Mouse (Mus musculus): ENCODE measurements at regions not wholly inside any gene's neighbourhood (a gene's known extent, or its start where the extent isn't known, plus 50 kb on each side); places are given as distances from the start of the nearest gene placed in this dataset.

DNA sequence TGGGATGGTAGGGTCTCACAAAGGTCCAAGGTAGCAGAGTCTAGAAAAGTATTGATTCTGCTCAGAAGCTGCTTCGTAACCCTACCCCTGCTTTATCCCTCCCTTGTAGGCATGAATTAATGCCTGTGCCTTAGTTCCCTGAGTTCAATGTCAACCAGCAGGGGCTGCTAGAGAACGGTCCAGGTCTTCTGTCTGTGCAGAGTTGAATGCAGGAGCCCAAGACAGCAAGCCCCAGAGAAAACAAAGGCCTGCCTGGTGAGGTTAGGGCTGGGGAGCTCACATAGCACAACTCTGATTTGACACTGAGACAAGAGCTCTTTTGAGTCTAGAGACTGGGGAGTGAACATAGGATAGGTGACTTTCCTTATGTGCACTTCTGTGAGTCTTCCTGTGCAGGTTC, 56.6 kb downstream of the Olig3 start:
- no peak overlapping the region for H3K4me2 ChIP-seq (ENCODE audit: low read depth, low read length)
- no peak for ATAC-seq (ENCODE audit: low read depth)
- 31% methylated on average over 2 of the region's 2 CpGs for whole genome bisulfite sequencing (ENCODE audit: insufficient replicate concordance)
- H3K27me3 ChIP-seq (ENCODE audit: control insufficient read depth, insufficient read depth, low read depth, low read length): no peaks in the 10 kb centered on the region
- H3K9me3 ChIP-seq (replicated peaks; ENCODE audit: control insufficient read depth, low read length): no peaks in the 10 kb centered on the region
- no peaks in the 10 kb centered on the region for H3K4me1 ChIP-seq (ENCODE audit: control insufficient read depth, low read depth, low read length)
- H3K4me3 ChIP-seq (ENCODE audit: low read depth, low read length): no peak overlapping the region
- H3K27ac ChIP-seq (ENCODE audit: low read length): no peak overlapping the region
- H3K9ac ChIP-seq (ENCODE audit: low read depth, low read length): no peak overlapping the region
- no peaks in the 10 kb centered on the region for H3K36me3 ChIP-seq (ENCODE audit: control insufficient read depth, insufficient read depth)

DNA sequence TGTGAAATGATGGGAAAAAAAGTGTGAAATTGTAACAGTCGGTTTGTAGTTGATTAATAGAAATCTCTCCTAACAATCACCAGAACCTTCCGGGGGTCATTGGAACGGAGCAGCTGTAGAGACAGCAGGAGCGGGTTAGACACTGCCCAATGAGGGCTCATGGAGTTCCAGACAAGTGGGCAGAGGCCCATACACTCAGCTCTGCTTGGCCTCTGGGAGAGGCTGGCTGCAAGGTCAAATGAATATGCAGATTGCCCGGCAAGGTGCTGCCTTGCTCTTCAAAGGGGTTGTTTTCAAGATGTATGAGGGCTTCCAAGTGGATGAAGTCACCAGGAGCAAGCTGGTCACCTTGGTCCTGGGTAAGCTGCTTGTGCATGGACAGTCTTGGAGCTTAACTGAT, 57.6 kb downstream of the Olig3 start:
- ATAC-seq (ENCODE audit: low read depth): no peak
- Histone ChIP-seq H3K9ac (ENCODE audit: low read depth, low read length) (no peak overlapping the region), H3K27me3 (ENCODE audit: control insufficient read depth, insufficient read depth, low read depth, low read length) (no peaks in the 10 kb centered on the region), H3K27ac (ENCODE audit: low read length) (no peak overlapping the region), H3K4me2 (ENCODE audit: low read depth, low read length) (no peak overlapping the region), H3K4me3 (ENCODE audit: low read depth, low read length) (no peak overlapping the region), H3K4me1 (ENCODE audit: control insufficient read depth, low read depth, low read length) (no peaks in the 10 kb centered on the region), H3K9me3 (replicated peaks; ENCODE audit: control insufficient read depth, low read length) (no peaks in the 10 kb centered on the region), H3K36me3 (ENCODE audit: control insufficient read depth, insufficient read depth) (no peaks in the 10 kb centered on the region)
- WGBS (ENCODE audit: insufficient replicate concordance): 54% methylated on average over 5 of the region's 5 CpGs

DNA sequence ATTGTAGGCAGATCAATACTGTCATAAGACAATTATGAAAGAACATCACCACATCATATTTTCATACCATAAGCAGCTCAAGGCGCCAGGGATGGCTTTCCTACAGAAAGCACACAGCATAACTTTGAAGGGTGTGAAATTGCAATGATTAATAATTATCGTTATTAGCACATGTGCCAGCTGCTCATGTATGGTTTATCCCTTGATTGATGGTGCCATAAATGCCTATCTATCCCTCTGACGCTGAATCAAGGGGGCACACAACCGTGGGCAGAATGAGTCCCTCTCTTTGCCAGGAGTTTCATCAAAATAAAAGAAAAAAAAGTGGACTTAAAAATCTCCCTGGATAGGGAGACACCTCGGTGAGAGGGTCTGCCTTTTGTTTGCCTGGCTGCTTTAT, 58.5 kb downstream of the Olig3 start:
- H3K27me3 ChIP-seq (ENCODE audit: control insufficient read depth, insufficient read depth, low read depth, low read length): no peaks in the 10 kb centered on the region
- no peak overlapping the region for H3K9ac ChIP-seq (ENCODE audit: low read depth, low read length)
- WGBS (ENCODE audit: insufficient replicate concordance): 34% methylated on average over 5 of the region's 5 CpGs
- no peaks in the 10 kb centered on the region for H3K9me3 ChIP-seq (replicated peaks; ENCODE audit: control insufficient read depth, low read length)
- H3K36me3 ChIP-seq (ENCODE audit: control insufficient read depth, insufficient read depth): no peaks in the 10 kb centered on the region
- H3K4me3 ChIP-seq (ENCODE audit: low read depth, low read length): no peak overlapping the region
- no peak overlapping the region for H3K4me2 ChIP-seq (ENCODE audit: low read depth, low read length)
- no peaks in the 10 kb centered on the region for H3K4me1 ChIP-seq (ENCODE audit: control insufficient read depth, low read depth, low read length)
- ATAC-seq (ENCODE audit: low read depth): no peak
- H3K27ac ChIP-seq (ENCODE audit: low read length): no peak overlapping the region

DNA sequence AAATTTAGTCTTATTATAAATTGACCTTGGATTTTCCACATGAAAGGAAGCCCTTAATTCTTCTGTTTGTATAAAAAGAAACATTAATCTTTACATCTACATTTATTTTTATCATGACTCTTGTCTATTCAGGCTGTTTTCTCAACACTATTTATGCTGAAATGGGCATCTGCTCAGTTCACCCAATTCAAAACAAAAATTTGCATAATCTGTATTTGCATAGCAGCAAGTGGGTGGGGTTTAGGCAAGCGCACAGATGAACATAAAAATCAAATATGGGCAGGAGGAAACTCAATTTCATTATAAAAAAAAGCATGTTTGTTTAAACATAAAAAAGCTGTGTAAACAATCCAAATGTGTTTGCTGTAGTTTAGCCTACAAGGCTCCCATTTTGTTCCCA, 67.7 kb downstream of the Olig3 start:
- H3K27me3 ChIP-seq (ENCODE audit: control insufficient read depth, insufficient read depth, low read depth, low read length): no peaks in the 10 kb centered on the region
- H3K4me2 ChIP-seq (ENCODE audit: low read depth, low read length): no peak overlapping the region
- no peaks in the 10 kb centered on the region for H3K9me3 ChIP-seq (replicated peaks; ENCODE audit: control insufficient read depth, low read length)
- H3K9ac ChIP-seq (ENCODE audit: low read depth, low read length): no peak overlapping the region
- H3K36me3 ChIP-seq (ENCODE audit: control insufficient read depth, insufficient read depth): no peaks in the 10 kb centered on the region
- WGBS (ENCODE audit: insufficient replicate concordance): 60% methylated on average over 1 of the region's 1 CpGs
- H3K4me3 ChIP-seq (ENCODE audit: low read depth, low read length): no peak overlapping the region
- H3K27ac ChIP-seq (ENCODE audit: low read length): no peak overlapping the region
- ATAC-seq (ENCODE audit: low read depth): no peak
- H3K4me1 ChIP-seq (ENCODE audit: control insufficient read depth, low read depth, low read length): no peaks in the 10 kb centered on the region

DNA sequence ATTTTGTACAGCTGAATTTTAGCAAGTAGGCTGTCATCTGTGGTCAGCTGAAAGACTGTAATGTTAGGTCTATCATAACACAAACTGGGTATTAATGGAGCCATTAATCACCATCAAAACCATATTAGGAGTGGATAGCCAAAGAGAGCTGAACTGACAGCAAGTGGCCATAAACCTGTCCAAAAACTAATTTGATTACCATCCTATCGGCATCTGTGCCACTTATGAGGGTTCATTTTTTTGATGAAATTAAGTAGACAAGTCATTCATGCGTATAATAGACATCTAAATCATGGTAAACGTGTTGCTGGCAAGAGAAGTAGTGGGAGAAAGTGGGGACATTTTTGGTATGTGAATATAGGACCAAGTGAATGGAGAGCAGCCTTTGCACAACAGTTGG, 68.6 kb downstream of the Olig3 start:
- ATAC-seq (ENCODE audit: low read depth): no peak
- Histone ChIP-seq H3K4me1 (ENCODE audit: control insufficient read depth, low read depth, low read length) (no peaks in the 10 kb centered on the region), H3K9ac (ENCODE audit: low read depth, low read length) (no peak overlapping the region), H3K36me3 (ENCODE audit: control insufficient read depth, insufficient read depth) (no peaks in the 10 kb centered on the region), H3K4me3 (ENCODE audit: low read depth, low read length) (no peak overlapping the region), H3K27ac (ENCODE audit: low read length) (no peak overlapping the region), H3K27me3 (ENCODE audit: control insufficient read depth, insufficient read depth, low read depth, low read length) (no peaks in the 10 kb centered on the region), H3K9me3 (replicated peaks; ENCODE audit: control insufficient read depth, low read length) (no peaks in the 10 kb centered on the region), H3K4me2 (ENCODE audit: low read depth, low read length) (no peak overlapping the region)
- 62% methylated on average over 3 of the region's 3 CpGs for WGBS (ENCODE audit: insufficient replicate concordance)

DNA sequence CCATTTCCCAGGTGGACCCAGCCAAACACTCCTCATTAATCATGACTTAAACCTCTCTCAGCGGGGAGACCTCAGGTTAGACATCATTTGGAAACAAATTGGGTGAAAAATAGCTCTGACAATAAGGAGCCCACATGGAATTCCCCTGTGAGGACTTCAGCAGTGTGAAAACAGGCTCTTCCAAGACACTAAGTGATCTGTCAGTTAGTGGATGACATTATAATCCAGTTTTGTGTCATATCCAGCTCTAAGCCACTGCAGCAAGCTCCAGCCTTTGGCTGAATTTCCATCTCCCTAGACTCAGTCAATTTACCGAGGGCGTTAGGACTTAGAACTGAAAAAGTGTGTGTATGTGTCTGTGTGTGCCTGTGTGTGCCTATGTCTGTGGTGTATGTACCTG, 70.5 kb downstream of the Olig3 start:
- Histone ChIP-seq H3K4me3 (ENCODE audit: low read depth, low read length) (no peak overlapping the region), H3K36me3 (ENCODE audit: control insufficient read depth, insufficient read depth) (no peaks in the 10 kb centered on the region), H3K4me2 (ENCODE audit: low read depth, low read length) (no peak overlapping the region), H3K27me3 (ENCODE audit: control insufficient read depth, insufficient read depth, low read depth, low read length) (no peaks in the 10 kb centered on the region), H3K9ac (ENCODE audit: low read depth, low read length) (no peak overlapping the region), H3K4me1 (ENCODE audit: control insufficient read depth, low read depth, low read length) (no peaks in the 10 kb centered on the region), H3K9me3 (replicated peaks; ENCODE audit: control insufficient read depth, low read length) (no peaks in the 10 kb centered on the region), H3K27ac (ENCODE audit: low read length) (no peak overlapping the region)
- WGBS (ENCODE audit: insufficient replicate concordance): 73% methylated on average over 3 of the region's 3 CpGs
- no peak for ATAC-seq (ENCODE audit: low read depth)

DNA sequence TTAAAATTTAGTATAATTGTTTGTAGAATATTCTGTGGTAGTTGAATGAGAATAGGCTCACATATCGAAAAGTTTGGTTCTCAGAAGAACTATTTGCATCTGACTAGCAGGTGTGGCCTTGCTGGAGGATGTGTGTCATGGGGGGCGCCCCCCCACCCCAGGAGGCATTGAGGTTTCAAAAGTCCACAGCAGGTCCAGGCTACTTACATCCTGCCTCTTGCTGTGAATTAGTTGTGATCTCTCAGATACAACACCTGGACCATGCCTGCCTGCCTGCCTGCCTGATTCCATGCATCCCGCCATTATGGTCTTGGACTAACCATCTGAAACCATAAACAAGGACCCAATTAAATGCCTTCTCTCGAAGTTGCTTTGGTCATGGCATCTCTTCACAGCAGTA, 76.2 kb downstream of the Olig3 start:
- H3K27me3 ChIP-seq (ENCODE audit: control insufficient read depth, insufficient read depth, low read depth, low read length): no peaks in the 10 kb centered on the region
- H3K27ac ChIP-seq (ENCODE audit: low read length): no peak overlapping the region
- no peak overlapping the region for H3K4me3 ChIP-seq (ENCODE audit: low read depth, low read length)
- H3K4me1 ChIP-seq (ENCODE audit: control insufficient read depth, low read depth, low read length): no peaks in the 10 kb centered on the region
- H3K9ac ChIP-seq (ENCODE audit: low read depth, low read length): no peak overlapping the region
- H3K4me2 ChIP-seq (ENCODE audit: low read depth, low read length): no peak overlapping the region
- WGBS (ENCODE audit: insufficient replicate concordance): 68% methylated on average over 4 of the region's 4 CpGs
- H3K9me3 ChIP-seq (replicated peaks; ENCODE audit: control insufficient read depth, low read length): no peaks in the 10 kb centered on the region
- H3K36me3 ChIP-seq (ENCODE audit: control insufficient read depth, insufficient read depth): no peaks in the 10 kb centered on the region
- ATAC-seq (ENCODE audit: low read depth): no peak

DNA sequence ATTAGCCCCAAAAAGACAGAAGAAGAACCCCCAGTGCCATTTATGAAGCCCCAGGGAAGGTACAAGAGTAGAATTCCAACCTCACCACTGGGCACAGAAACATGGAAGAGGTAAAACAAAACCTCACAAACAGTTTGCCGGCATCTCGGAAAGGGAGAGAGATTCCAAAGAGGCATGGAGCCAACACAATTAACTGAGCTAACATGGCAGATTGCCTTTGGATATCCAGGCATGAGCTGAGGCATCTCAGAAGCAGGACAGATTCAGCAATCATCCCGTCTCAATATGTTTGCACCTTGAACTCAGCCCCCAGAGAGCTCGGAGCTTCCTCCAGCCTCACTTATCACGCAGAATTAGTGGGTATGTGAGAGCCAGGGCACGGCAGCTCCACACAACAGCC, 78.3 kb downstream of the Olig3 start:
- no peak overlapping the region for H3K4me2 ChIP-seq (ENCODE audit: low read depth, low read length)
- no peaks in the 10 kb centered on the region for H3K27me3 ChIP-seq (ENCODE audit: control insufficient read depth, insufficient read depth, low read depth, low read length)
- no peak overlapping the region for H3K9ac ChIP-seq (ENCODE audit: low read depth, low read length)
- no peaks in the 10 kb centered on the region for H3K4me1 ChIP-seq (ENCODE audit: control insufficient read depth, low read depth, low read length)
- no peaks in the 10 kb centered on the region for H3K9me3 ChIP-seq (replicated peaks; ENCODE audit: control insufficient read depth, low read length)
- no peak overlapping the region for H3K27ac ChIP-seq (ENCODE audit: low read length)
- 65% methylated on average over 6 of the region's 6 CpGs for WGBS (ENCODE audit: insufficient replicate concordance)
- ATAC-seq (ENCODE audit: low read depth): no peak
- no peak overlapping the region for H3K4me3 ChIP-seq (ENCODE audit: low read depth, low read length)
- no peaks in the 10 kb centered on the region for H3K36me3 ChIP-seq (ENCODE audit: control insufficient read depth, insufficient read depth)

DNA sequence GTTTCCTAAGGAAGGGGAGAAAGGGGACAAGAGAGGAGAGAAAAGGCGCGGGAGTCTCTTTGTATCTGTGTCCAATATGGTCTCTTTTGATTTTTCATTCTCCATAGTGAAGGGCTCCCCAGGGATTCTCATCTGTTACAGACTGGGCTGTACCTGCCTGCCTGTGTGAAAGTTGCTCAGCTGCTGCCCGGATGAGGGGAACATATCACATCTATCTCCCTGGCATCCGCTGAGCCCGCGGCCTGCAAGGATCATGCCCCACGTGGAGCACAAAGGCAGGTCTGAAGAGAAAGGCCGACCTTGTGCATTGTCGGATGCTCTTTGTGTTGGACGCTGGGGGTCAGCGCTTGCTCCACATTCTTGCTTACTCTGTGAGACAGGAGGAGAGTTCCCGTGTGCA, 85.5 kb downstream of the Olig3 start:
- no peaks in the 10 kb centered on the region for H3K9me3 ChIP-seq (replicated peaks; ENCODE audit: control insufficient read depth, low read length)
- no peak for ATAC-seq (ENCODE audit: low read depth)

DNA sequence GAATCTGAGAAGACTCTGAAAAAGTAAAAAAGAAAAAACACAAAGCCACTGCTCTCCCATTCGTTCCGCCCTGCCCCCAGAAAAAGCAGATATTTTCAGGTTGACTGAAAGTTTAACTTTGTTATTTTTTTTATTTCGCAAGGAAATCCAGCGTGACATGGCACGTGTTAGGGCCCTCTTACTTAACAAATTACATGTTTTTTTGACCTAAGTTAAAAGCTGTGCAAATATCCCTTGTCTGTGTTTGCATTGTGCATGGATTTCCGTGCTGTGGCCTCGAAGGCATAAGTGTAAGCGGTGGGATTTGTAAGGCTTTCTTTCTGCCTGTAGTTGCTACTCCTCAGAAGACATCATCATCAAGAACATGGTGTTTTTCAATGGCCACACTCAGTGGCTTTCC, 87.2 kb downstream of the Olig3 start:
- no peak overlapping the region for H3K9ac ChIP-seq (ENCODE audit: low read depth, low read length)
- H3K9me3 ChIP-seq (replicated peaks; ENCODE audit: control insufficient read depth, low read length): no peaks in the 10 kb centered on the region
- 46% methylated on average over 8 of the region's 8 CpGs for WGBS (ENCODE audit: insufficient replicate concordance)
- ATAC-seq (ENCODE audit: low read depth): no peak
- H3K27me3 ChIP-seq (ENCODE audit: control insufficient read depth, insufficient read depth, low read depth, low read length): no peaks in the 10 kb centered on the region
- no peak overlapping the region for H3K27ac ChIP-seq (ENCODE audit: low read length)
- H3K4me3 ChIP-seq (ENCODE audit: low read depth, low read length): no peak overlapping the region
- H3K36me3 ChIP-seq (ENCODE audit: control insufficient read depth, insufficient read depth): no peaks in the 10 kb centered on the region
- no peaks in the 10 kb centered on the region for H3K4me1 ChIP-seq (ENCODE audit: control insufficient read depth, low read depth, low read length)
- H3K4me2 ChIP-seq (ENCODE audit: low read depth, low read length): no peak overlapping the region

More for the DNA sequence above, 85.5 kb downstream of the Olig3 start:
- Histone ChIP-seq H3K27me3 (ENCODE audit: control insufficient read depth, insufficient read depth, low read depth, low read length) (no peaks in the 10 kb centered on the region), H3K27ac (ENCODE audit: low read length) (no peak overlapping the region), H3K9ac (ENCODE audit: low read depth, low read length) (no peak overlapping the region), H3K36me3 (ENCODE audit: control insufficient read depth, insufficient read depth) (no peaks in the 10 kb centered on the region), H3K4me1 (ENCODE audit: control insufficient read depth, low read depth, low read length) (no peaks in the 10 kb centered on the region), H3K4me2 (ENCODE audit: low read depth, low read length) (no peak overlapping the region), H3K4me3 (ENCODE audit: low read depth, low read length) (no peak overlapping the region)
- 71% methylated on average over 12 of the region's 12 CpGs for WGBS (ENCODE audit: insufficient replicate concordance)

All from liver, embryonic 16.5 days (tissue).